Mouse (Mus musculus) v-Abl transformed pro-B cells (cell line): ENCODE data around the gene Ppp2r1b.

ENCODE experiments used
- in situ Hi-C, 2 experiments: fragments of 400-800 bp; cut with MboI; formaldehyde crosslinking; loops; one replicate each; pipeline ENCODE4 v1.15.1; 2025; ENCODE audit not compliant: unreplicated experiment in 2 of 2

The Ppp2r1b gene

DNA sequence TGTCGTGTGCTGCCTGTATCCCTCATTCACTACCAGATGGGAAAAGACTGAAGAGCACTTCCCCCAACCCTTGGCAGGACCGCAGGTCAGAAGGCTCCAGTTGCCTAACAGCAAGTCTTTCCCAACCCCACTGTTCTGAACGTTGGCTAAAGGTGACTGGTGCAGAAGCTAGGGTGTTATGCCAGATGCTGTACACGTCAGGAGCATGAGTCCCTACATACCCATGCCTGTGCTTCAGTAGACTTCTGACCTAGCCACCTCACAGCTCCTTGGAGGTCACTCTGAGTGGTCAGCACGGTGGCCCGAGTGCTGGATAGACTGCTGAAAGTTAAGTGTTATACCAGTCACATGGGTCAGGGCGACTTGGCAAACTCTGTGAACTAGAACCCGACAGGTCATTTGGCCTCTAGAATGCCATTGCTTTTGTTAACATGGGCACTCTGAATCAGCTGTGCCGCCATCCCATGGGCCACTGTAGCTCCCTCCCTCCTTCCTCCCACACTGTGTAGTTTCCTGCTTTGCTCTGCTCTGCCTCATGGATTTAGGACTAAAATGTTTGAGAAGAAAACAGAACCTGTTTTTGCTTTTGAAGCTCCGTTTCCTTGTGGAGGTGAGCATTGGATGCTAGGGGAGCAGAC, 9.9 kb upstream of the Ppp2r1b start:
- in situ Hi-C loops, result no loop called here

DNA sequence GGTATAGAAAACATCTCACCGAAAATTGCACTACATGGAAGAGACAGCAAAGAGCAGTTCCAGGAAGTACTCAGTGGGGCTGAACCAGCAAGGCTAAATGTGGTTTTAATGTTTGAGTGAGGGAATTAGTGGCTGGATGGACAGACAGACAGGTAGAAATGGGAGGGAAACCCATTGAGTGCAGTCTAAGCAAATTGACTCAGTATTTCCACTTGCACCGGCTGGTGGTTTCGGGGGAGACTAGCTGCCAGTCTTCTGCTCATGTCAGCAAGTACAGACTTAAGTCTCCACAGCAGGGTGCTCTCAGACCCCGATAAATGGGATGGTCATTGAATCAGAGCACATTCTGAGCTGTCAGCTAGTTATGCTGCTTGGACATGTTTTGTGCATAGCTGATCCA, 9.0 kb upstream of the Ppp2r1b start:
- in situ Hi-C loops, result no loop called here

DNA sequence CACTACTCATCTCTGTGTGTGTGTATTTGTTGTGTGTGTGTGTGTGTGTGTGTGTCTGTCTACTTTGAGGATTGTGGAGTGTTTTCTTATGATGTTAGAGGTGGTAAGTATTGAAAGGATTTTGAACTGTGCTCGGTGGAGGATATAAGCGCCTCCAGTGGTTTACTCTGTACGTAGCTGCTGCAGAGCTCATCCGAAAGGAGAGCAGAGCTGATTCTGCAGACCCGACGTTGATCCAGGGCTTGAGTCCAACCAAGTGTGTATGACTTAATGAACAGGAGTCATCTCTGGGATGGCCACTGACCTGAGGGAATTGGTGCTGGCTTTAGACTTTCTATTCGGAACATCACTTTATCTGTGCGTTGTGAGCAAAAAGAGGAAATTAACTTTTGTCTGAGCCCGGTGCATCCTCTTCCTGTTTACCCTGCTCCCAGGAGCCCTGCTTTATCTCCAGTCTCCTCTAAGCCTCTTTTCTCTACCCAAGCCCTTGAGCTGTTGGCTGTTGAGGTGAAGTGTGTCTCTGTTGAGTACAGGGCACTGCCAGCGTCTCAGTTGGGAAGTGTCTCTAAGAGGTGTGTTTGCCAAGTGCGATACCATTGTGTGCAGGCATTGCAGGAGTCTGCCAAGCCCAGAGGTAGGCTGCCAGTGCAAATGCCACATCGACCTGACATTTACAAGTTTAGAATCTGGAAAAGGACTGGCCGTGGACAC, 3.9 kb upstream of the Ppp2r1b start:
- in situ Hi-C loops, result loop anchor here in 1 of 2 experiments (10.0 kb wide), 1 partner anchor 314 kb away; no protein-coding TSS in a partner anchor

DNA sequence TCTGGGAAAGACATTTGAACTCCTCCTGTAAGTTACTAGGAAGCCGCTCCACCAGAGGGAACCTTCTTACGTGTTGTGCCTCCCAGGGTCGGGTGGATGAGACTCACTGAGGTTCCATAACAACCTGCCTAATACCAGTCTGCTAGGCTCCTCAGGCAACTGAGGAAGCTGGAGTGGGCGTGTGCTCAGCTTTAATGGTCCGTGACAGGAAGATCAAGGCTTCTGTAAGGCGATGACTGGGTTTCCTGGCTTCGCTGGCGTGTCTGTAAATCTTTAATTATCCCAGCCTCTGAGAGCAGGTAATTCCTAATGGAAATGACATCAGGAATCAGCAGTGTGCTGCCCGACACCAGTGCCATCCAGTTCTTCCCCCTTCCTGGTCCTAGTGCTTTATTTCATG, 446 bp downstream of the Ppp2r1b start:
- in situ Hi-C loops, result loop anchor here in 1 of 2 experiments (5.0 to 10.0 kb wide), 2 partner anchors 43 to 309 kb away; no protein-coding TSS in a partner anchor

DNA sequence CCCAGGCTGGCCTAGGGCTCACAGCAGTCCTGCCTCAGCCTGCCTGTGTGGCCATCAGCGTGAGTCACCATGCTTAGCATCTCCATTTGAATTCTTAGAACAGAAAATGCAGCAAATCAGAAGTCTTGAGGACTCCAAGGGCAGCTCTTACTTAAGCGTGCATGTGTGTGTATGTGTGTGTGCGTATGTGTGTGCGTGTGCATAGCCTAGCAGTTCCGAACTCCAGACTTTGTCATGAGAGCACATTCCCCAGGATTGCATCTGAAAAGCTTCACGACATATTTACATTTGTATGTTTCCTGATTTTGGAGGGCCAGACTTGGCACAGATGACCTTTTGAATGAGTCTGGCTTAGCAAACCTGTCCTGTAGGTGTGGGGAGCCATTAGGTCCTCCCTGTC, 2.0 kb downstream of the Ppp2r1b start:
- in situ Hi-C loops, result loop anchor here in 1 of 2 experiments (5.0 to 10.0 kb wide), 2 partner anchors 45 to 308 kb away; no protein-coding TSS in a partner anchor

DNA sequence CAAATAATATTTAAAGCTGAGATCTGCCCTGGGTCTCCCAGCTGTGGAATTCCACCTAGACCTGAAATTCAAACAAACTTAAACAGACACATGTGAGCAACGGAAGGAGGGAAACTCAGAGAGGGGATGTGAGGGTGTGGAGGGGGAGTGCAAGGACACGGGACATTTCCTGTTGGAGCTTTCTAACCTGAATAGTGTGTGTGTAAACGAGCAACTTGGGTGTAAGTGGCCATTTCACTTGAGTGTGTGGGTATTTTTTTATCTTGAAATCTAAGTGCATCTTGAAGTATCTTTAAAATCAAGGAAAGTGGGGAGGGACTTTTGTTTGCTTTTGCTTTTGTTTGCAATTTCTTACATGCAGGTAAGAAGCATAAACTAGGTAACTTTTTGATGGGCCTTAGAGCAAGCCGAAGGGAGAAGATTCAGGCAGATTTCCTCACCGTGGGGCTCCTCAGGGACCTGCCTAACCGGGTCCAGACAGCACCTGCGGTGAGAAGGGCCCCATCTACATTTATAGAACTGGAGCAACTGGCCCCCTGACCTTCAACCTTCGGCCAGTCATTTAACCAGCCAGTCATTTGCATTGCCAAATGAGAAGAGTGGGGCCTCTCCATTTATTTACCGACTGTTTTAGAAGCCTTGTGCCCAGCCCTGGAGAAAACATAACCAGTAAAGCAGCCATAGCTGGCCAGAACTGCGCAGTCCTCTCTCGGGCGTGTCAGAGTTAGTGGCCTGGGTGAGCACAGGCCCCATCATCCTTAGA, 2.7 kb downstream of the Ppp2r1b start:
- in situ Hi-C loops, result loop anchor here in 1 of 2 experiments (5.0 to 10.0 kb wide), 2 partner anchors 45 to 307 kb away; no protein-coding TSS in a partner anchor

DNA sequence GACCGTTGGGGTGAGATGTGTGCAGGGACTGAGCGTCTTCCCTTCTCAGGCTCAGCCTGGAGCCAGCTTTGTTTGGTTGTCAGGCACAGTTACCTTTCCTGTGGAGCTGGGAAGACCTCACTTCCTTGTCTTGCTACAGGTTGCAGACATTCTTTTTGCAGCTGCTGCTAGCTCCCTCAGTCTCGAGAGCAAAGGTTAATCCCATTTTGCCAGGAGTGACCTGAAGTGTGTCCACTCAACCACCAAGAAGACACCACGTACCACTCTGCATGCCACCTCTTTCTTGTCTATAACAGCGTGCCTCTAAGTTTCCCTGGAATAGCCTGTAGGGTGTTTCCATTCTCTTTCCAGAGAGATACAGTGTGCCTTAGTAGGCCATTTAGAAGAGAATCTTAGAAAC, 3.7 kb downstream of the Ppp2r1b start:
- in situ Hi-C loops, result loop anchor here in 1 of 2 experiments (5.0 to 10.0 kb wide), 2 partner anchors 47 to 306 kb away; no protein-coding TSS in a partner anchor

DNA sequence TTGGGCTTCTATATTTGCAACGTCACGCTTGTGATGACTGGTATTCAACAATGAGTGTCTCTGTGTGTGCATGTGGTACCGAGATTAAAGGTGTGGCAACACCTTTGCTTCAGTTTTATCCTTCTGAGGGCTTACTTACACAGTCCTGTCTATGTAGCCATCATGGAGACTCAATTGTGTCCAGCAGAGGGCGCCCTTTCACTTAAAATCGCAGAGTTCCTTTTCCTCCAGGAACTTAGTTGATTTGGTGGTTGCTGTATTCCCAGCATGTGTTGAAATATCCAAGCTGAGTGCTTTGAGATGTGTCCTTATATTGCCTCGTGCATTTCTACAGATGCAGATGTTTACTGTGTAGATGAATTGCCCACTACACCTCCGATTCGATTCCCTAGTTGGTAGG, 4.1 kb downstream of the Ppp2r1b start:
- in situ Hi-C loops, result loop anchor here in 1 of 2 experiments (5.0 to 10.0 kb wide), 2 partner anchors 47 to 306 kb away; no protein-coding TSS in a partner anchor

DNA sequence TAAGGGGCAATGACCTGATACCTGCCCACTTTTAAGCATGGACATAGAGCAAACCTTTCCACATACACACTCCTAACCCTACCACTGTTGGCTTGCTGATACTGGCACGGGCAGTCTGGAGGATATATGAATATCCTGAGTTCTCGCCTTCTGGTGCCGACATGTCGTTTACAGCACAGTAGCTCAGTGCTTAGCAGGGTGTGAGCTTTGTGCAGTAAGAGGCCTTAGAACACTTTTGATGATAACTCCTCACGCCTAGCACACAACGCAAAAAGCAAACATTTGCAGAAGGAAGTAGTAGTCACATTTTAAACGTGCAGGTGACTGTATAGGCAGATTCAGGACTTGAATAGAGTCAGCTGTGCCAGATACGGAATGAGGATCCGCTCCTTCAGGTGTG, 4.7 kb downstream of the Ppp2r1b start:
- in situ Hi-C loops, result loop anchor here (5.0 to 10.0 kb wide), 4 partner anchors 47 to 305 kb away; partner anchors contain the start of gene Sik2 (in 1 of the 2)

DNA sequence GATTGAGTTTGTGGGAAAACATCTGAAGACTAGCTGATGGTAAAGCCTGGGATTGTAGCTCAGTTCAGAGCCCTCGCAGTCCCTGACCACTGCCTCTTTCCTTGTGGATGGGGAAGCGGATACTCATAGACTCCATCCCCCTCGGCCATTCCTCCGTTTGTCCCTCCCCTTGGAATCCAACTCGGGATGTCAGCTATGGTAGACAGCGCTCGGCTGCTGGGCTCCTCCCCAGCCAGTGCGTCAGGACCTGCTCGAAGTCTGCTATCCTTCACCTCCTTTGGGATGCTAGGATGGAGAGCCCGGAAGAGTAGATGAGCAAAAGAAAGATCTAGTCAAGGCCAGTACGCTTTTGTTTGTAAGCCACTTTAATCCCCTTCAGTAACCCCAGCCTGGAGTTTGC, 5.2 kb downstream of the Ppp2r1b start:
- in situ Hi-C loops, result loop anchor here (5.0 kb wide), 3 partner anchors 48 to 162 kb away; partner anchors contain the start of gene Sik2 (in 1 of the 2)

DNA sequence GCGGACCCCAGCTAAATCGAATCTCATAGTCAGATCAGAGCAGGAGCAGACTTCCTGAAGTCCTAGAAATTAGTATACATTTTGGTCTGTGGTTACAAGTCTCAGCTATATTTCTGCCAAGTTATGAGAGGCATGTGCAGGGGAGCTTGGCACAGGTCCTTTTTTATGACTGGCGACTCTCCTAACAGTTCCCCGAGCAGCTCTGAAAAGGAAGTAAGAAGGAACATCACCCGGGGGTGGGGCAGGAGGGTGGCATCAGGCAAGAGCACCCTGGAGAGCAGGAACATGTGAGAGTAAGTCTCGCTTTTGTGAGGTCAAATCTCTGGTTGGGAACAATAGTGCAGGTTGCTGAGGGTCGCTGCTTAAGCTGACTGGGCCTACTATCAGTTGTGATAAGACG, 5.6 kb downstream of the Ppp2r1b start:
- in situ Hi-C loops, result loop anchor here (5.0 kb wide), 3 partner anchors 48 to 162 kb away; partner anchors contain the start of gene Sik2 (in 1 of the 2)

DNA sequence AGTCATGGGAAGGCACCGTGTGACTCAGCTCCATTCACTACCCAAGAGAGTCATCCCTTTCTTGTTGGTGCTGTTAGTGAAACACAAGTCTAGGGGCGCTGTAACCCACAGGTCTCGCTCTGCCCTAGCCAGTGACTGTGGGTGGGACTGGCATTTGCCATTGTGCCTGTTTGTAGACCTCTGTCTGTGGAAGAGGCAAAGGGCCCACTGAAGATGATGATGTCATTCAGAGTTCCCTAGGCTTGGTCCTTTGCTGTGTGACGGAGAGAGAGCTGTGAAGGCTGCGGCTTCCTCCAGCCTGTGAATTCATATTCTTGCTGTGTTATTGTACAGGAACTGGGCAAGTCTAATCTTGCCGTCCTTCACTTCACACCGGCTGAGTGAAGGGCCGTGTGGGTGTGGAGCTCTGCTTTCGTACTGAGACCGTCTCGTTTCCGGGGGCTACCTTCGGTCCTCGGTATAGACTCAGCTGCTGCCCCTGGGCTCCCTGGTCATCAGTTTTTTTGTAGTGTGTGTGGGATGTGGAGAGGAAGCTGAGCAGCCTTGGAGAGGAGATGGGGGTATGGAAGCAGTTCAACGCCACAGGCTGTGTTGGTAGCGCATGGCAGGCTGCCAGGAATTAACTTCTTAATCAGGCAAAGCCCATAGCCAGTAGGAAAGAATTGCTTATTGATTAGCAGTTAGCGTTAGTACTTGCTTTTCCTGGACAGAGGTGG, 7.7 kb downstream of the Ppp2r1b start:
- in situ Hi-C loops, result loop anchor here (5.0 kb wide), 3 partner anchors 50 to 160 kb away; partner anchors contain the start of gene Sik2 (in 1 of the 2)

DNA sequence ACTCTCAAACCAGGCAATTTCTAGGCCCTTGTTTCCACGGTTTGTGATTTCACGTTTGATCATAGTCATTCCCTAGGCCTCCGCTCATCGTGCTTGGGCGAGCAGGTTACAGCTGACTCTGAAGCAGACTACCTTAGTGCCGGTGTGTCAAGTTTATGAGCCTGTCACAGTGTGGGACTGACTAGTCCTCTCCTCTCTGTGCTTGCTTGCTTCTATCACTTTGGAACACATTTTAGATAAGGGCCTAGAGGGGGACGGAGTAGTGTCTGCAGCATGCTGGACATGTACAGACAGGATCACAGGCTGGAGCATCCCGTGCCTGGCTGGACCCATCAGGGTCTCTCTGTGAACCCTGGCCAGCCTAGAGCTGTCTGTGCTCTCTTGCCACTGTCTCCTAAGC, 9.3 kb downstream of the Ppp2r1b start:
- in situ Hi-C loops, result loop anchor here (5.0 kb wide), 3 partner anchors 52 to 158 kb away; partner anchors contain the start of gene Sik2 (in 1 of the 2)

DNA sequence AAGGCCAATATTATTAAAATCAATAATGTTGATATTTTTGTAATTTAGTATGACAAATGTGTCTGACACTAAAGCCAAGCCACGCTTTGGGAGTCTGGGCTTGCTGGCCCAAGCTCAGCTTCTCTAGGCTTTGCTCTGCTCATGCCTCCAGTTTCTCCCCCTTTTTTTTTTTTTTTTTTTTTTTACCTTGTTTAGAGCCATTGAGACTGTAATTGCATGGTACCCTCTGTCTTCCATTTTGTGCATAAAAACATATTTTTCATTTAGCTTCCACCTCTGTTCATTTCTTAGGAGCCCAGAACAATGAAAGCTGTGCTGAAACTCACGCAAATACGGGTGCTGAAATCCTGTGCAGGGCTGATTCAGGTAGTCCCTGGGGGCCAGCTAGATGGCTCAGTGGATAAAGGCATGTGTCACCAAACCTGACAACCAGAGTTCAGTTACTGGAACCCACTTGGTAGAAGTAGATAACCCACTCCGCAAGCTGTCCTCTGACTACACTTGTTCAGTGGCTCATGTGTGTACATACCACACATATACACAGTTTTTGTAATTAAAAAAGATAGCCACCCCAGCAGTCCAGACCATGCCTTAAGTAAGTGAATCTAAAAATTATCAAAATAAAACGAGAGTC, 10.1 kb downstream of the Ppp2r1b start:
- in situ Hi-C loops, result no loop called here

DNA sequence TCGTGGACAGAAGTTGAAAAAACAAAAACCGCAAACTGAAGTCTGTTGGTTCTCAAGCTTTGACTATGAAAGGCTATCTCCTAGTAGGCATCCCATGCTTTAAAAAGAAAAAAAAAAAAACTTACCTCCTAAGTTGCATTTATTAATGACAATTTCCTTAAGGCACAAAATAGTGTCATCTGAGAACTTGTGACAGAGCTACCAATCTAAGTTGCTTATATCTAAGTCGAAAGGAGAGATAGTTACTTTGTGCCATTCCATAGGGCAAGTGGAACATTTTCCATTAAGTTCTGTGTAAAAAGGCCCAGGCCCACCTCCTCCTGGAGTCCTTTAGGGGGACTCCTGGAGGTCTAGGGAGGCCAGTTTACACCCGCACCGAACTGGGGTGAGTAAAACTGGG, 10.7 kb downstream of the Ppp2r1b start:
- in situ Hi-C loops, result no loop called here

DNA sequence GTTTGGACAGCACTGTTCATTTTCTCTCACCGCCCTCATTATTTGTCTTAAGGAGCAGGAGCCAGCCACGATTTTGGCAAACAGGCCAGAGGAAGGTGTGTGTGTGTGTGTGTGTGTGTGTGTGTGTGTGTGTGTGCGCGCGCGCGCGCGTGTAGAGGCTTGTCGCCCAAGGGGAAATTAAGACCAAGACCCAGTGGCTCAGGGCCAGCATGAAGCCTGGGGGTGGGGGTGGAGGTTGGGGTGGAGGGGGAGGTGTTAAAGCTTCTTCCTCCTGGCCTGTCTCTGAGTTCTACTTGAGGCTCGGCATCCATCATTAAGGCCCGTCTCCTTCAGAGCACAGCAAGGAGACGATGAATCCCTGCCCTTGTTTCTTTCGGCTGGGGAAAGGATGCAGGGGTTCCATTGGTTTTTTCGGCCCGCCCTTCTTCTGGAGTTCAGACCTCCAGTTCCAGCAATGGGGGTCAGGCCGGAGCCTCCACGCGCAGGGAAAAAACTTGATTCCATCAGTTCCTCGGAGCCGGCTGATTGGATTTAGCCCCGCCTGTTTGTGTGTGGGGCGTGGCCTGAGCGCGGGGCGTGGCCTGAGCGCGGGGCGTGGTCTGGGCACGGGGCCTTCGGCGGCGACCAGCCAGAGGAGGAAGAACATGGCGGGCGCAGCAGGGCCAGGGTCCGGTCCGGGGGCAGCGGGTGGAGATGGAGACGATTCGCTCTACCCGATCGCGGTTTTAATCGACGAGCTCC, 11.4 kb downstream of the Ppp2r1b start:
- in situ Hi-C loops, result no loop called here

DNA sequence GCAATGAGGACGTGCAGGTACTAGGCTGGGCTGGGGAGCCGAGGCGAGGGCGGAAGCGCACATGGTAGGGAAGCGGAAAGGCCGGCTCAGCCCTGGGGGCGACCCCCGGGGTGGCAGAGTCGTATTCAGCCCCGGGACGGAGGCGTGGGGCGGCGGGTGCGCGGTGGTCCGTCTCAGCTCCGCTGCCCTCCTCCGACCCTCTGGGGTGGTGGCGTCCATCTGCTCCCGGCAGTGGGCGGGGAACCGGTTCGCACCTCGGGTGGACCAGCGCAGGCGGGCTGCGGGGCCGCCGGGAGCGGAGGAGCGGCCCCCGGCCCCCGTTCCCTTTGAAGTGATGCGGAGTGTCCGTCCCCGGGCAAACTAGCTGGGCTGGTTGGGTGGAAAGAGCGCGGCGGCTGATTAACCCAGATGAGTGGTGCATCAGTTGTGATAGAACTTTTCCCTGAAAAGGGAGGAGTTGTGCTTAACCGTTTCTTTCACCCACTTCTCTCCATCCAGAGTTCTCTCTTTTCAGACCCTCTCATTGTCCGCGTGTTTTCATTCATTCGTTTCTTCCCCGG, 12.1 kb downstream of the Ppp2r1b start:
- in situ Hi-C loops, result no loop called here

DNA sequence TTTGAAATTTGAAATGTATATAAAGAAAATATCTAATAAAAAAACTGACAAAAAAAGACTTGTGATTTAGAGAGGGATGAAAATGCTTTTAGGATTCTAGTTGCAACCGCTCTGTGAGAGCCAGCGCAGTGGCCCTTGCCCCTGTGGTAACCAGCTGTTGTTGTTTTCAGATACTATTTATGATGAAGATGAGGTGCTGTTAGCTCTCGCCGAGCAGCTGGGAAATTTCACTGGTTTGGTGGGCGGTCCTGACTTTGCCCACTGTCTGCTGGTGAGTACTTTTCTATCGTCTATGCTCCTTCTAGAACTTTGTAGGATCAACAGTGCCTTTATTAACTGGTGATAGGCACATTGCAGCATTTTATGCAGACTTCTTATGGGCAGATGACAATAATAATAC, 13.6 kb downstream of the Ppp2r1b start:
- in situ Hi-C loops, result no loop called here
